Mouse (Mus musculus) granulocyte monocyte progenitor cell, adult 5-6 weeks (primary cell): ENCODE measurements at regions not wholly inside any gene's neighbourhood (a gene's known extent, or its start where the extent isn't known, plus 50 kb on each side); places are given as distances from the start of the nearest gene placed in this dataset.
"Not testable (repeated sequence)": the region's sequence is repeated elsewhere in the genome, so short reads cannot be mapped to it uniquely, and the experiment has no call there.

Experiments
- ATAC-seq: replicated peaks from 2 replicates; pipeline ENCODE4 v1.8.0; 2016; ENCODE audit warnings: mild to moderate bottlenecking, moderate TSS enrichment, inconsistent platforms; ENCODE audit not compliant: poor library complexity, severe bottlenecking

- ATAC-seq = no peak
Observed at GRCm38 (mm10) chr15:42069072-42069471, 1934.9 kb downstream of the 9330182O14Rik start.

GRCm38 (mm10) chr15:42073486-42073885, 1939.3 kb downstream of the 9330182O14Rik start:
- ATAC-seq = no peak

GRCm38 (mm10) chr15:42082436-42082835, 1948.3 kb downstream of the 9330182O14Rik start:
- ATAC-seq = no peak

DNA sequence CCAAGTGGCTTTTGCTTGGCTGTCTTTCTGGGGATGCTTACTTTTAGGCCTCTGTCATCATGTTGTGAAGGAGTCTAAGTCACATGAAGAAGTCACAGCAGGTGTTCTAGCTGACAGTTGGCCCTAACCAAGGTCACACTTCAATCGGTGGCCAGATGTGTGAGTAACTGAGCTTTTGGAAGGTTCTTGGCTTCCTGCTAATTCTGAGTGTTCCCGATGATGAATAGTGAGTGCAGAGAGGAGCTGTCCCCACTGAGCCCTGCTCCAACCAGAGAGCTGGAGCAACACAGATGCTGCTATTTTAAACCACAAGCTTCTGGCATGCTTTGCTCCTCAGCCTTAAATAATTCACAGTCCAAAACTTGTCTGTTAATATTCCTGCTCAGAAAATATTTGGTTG, 1966.6 kb downstream of the 9330182O14Rik start:
- no peak for ATAC-seq

DNA sequence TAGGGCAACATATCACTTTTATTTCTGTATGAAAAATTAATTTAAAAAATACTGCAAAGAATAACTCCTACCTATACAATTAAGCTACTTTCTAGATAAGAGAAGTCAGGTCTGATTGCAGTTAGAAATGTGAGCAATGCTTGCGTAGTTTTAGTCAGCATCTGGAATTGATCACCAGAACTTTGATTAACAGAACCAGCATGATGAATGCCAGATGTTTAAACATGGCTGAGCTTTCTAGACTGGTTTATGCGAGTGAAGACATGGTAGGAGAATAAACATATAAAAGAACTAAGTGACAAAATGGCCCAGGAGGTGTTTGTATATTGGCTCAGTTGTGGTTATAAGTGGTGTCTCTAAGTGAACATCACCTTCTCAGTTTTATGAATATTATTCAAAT, 1970.7 kb downstream of the 9330182O14Rik start:
- no peak for ATAC-seq

- no peak for ATAC-seq
Observed at GRCm38 (mm10) chr15:42107106-42107505, 1972.9 kb downstream of the 9330182O14Rik start.

- ATAC-seq = no peak
Observed at GRCm38 (mm10) chr15:42111811-42112210, 1977.6 kb downstream of the 9330182O14Rik start.

- no peak for ATAC-seq
Observed at GRCm38 (mm10) chr15:42127471-42127870, 1993.3 kb downstream of the 9330182O14Rik start.

GRCm38 (mm10) chr15:42128976-42129375, 1994.8 kb downstream of the 9330182O14Rik start:
- ATAC-seq = no peak

DNA sequence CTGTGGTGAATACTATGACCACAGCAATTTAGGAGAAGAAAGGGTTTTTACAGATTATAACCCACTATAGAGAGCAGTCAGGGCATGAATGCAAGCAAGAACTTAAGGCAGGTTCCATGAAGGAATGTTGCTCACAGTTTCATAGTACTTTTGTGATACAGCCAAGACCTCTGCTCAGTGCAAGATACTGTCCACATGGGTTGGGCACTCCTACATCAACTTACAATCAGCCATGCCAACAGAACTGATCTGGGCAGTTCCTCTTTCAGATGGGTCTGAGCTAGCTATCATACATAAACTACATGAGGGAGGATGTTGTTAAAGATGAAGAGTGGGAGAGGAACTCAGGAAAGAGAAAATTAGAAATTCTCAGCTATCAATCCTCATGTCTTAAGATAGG, 2032.4 kb downstream of the 9330182O14Rik start:
- ATAC-seq = no peak

DNA sequence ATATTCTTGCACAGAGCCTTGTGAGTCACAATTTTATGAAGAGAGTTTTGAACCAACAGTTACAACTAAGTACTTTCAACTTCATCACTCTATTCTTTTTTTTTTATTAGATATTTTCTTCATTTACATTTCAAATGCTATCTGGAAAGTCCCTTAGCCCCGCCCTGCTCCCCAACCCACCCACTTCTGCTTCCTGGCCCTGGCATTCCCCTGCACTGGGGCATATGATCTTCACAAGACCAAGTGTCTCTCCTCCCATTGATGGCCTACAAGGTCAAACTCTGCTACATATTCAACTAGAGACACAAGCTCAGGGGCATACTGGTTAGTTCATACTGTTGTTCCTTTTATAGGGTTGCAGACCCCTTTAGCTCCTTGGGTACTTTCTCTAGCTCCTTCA, 2043.6 kb downstream of the 9330182O14Rik start:
- ATAC-seq = not testable (repeated sequence)

- peak; percentile 84 for ATAC-seq
Observed at GRCm38 (mm10) chr15:42207187-42207846, 2073.2 kb downstream of the 9330182O14Rik start.

- ATAC-seq = peak; percentile 98
Observed at GRCm38 (mm10) chr15:42219496-42219895, 2085.3 kb downstream of the 9330182O14Rik start.

GRCm38 (mm10) chr15:42220005-42220404, 2085.8 kb downstream of the 9330182O14Rik start:
- peak; percentile 36; the same call in 1 of the 2 replicates for ATAC-seq

DNA sequence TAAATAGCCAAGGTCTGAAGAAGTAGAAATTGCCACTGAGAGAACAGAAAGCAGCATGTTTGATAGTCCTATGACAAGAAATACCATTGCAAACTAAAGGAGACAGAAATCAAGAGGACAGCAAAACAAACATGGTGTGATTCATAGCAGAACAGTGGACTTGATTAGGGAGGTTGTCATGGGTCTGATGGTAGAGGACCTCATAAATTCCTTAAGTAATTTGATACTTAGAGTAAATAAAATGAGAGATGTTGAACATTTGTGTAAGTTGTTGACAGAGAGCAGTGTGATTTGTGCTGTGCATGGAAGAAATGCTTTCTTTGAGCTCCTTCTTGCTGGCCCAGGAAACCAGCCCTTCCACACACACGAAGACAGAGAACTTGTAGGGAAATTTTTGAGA, 2090.8 kb downstream of the 9330182O14Rik start:
- no peak for ATAC-seq

- no peak for ATAC-seq
Observed at GRCm38 (mm10) chr15:42231692-42232091, 2097.5 kb downstream of the 9330182O14Rik start.

- no peak for ATAC-seq
Observed at GRCm38 (mm10) chr15:42246812-42247211, 2112.6 kb downstream of the 9330182O14Rik start.

- ATAC-seq = no peak
Observed at GRCm38 (mm10) chr15:42252730-42253330, 2118.7 kb downstream of the 9330182O14Rik start.

GRCm38 (mm10) chr15:42256343-42256742, 2122.2 kb downstream of the 9330182O14Rik start:
- no peak for ATAC-seq

GRCm38 (mm10) chr15:42275117-42275516, 2141.0 kb downstream of the 9330182O14Rik start:
- ATAC-seq = no peak

DNA sequence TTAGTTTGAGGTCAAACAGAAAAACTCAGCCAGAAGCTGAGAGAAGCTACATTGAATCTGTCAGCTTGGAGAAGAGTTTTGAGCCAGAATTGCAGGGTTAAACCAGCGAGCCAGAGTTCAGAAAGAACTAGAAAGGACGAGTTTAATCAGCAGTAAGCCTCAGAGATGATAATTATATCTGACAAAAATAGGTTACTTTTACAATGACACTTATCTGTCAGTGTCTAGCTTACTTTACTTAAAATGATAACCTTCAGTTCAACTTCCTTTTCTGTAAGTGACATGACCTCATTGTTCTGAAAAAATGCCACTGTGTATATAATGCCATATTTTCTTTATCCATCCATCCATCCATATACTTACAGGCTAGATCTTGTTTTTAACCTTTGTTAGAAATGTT, 2143.1 kb downstream of the 9330182O14Rik start:
- ATAC-seq = no peak

DNA sequence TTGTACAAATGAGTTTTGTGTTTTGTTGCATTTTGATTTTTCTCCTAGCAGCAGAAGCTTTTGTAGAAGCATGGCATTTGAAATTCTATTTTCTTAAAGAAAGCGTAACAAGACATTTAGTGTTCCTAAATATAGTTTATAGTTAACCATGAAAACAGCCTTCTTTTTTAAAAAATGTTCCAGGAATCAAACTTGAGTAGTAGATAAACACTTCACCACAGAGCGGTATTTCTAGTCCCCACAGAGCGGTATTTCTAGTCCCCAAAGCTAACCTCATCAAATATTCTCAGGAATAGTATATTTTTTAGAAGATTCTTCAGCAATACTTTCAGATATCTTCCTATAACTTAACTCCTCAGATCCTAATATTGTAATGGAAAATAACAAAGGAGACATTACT, 2146.6 kb downstream of the 9330182O14Rik start:
- ATAC-seq = no peak
